Mouse (Mus musculus) CH12.LX (cell line): ENCODE data around the gene Cryga. TPM values are rescaled to one million over a fixed set of nuclear protein-coding genes. Genes with fewer than 3 reads are reported as not detected.

Source experiments
- DNase-seq: peaks from one replicate; pipeline ENCODE4 v3.0.0-alpha.2; 2013; ENCODE audit errors: extremely low read depth
- H3K27ac ChIP-seq: 2 replicates; pipeline ENCODE4 v1.5.1; 2012; ENCODE audit warnings: low read depth, mild to moderate bottlenecking, control low read depth, moderate library complexity; ENCODE audit not compliant: insufficient read depth
- H3K27me3 ChIP-seq: replicated peaks from 2 replicates; pipeline ENCODE3; 2012; ENCODE audit warnings: inconsistent platforms
- H3K36me3 ChIP-seq, 2 experiments: replicated peaks in 1 of 2; 2 replicates each; pipeline versions ENCODE3 to v1.6.1; 2012; ENCODE audit warnings: inconsistent platforms in 1 of 2, low read length in 1 of 2, mild to moderate bottlenecking in 1 of 2, mixed read lengths in 1 of 2, moderate library complexity in 1 of 2; ENCODE audit not compliant: control insufficient read depth in 1 of 2, insufficient read depth in 1 of 2
- H3K4me1 ChIP-seq, 2 experiments: 2 replicates each; pipeline ENCODE4 v1.6.1; 2012; ENCODE audit warnings: inconsistent platforms in 1 of 2, moderate library complexity in 1 of 2; ENCODE audit not compliant: insufficient read depth in 2 of 2, control insufficient read depth in 1 of 2
- H3K4me2 ChIP-seq: 2 replicates; pipeline ENCODE4 v1.6.1; 2012; ENCODE audit warnings: low read depth, mild to moderate bottlenecking, control low read depth; ENCODE audit not compliant: poor library complexity, insufficient read depth, severe bottlenecking
- H3K4me3 ChIP-seq, 3 experiments: fragments of 150-350 bp in 1 of 3; sonication (generic) in 1 of 3; replicated peaks in 1 of 3; 2 replicates each; pipeline versions ENCODE3 to v1.5.1; 2011 to 2012; ENCODE audit warnings: low read depth in 2 of 3, low read length in 2 of 3, mild to moderate bottlenecking in 2 of 3, moderate library complexity in 2 of 3, control low read depth in 1 of 3, improper control_type of control experiment in 1 of 3, inconsistent platforms in 1 of 3, mixed read lengths in 1 of 3; ENCODE audit not compliant: poor library complexity in 1 of 3
- H3K79me2 ChIP-seq: replicated peaks from 2 replicates; pipeline ENCODE4 v1.6.1; 2012; ENCODE audit warnings: mild to moderate bottlenecking, moderate library complexity; ENCODE audit not compliant: control insufficient read depth, poor library complexity, insufficient read depth, severe bottlenecking; ENCODE audit errors: extremely low read depth
- H3K9ac ChIP-seq: 2 replicates; pipeline ENCODE4 v1.6.1; 2012; ENCODE audit warnings: low read depth, mild to moderate bottlenecking, control low read depth, moderate library complexity; ENCODE audit not compliant: insufficient read depth
- H3K9me3 ChIP-seq: replicated peaks from 2 replicates; pipeline ENCODE3; 2012; ENCODE audit warnings: low read length, inconsistent platforms, mixed read lengths
- CTCF ChIP-seq, 2 experiments: IDR thresholded peaks in 1 of 2; conservative IDR thresholded peaks in 1 of 2; 2 replicates each; pipeline ENCODE4 v1.5.1; 2011 to 2012; ENCODE audit warnings: low read depth in 2 of 2, low read length in 2 of 2, improper control_type of control experiment in 1 of 2, inconsistent platforms in 1 of 2, mild to moderate bottlenecking in 1 of 2, moderate library complexity in 1 of 2
- E2F4 ChIP-seq: IDR thresholded peaks from 2 replicates; pipeline ENCODE4 v1.6.1; 2011; ENCODE audit warnings: low read depth, low read length, improper control_type of control experiment; ENCODE audit not compliant: insufficient replicate concordance
- EP300 ChIP-seq: IDR thresholded peaks from 2 replicates; pipeline ENCODE4 v1.6.1; 2011; ENCODE audit warnings: low read length, improper control_type of control experiment
- GABPA ChIP-seq: IDR thresholded peaks from 2 replicates; pipeline ENCODE4 v1.6.1; 2012; ENCODE audit warnings: low read depth, low read length, improper control_type of control experiment, inconsistent platforms; ENCODE audit not compliant: insufficient replicate concordance
- JUN ChIP-seq: IDR thresholded peaks from 2 replicates; pipeline ENCODE4 v1.6.1; 2011; ENCODE audit warnings: low read depth, mild to moderate bottlenecking, low read length, improper control_type of control experiment, moderate library complexity; ENCODE audit not compliant: insufficient read depth
- JUND ChIP-seq: conservative IDR thresholded peaks from 2 replicates; pipeline ENCODE4 v1.6.1; 2011; ENCODE audit warnings: low read depth, low read length, improper control_type of control experiment
- KAT2A ChIP-seq: IDR thresholded peaks from 2 replicates; pipeline ENCODE4 v1.6.1; 2012; ENCODE audit warnings: low read length, improper control_type of control experiment, inconsistent platforms; ENCODE audit not compliant: insufficient replicate concordance
- MAZ ChIP-seq: IDR thresholded peaks from 2 replicates; pipeline ENCODE4 v1.6.1; 2012; ENCODE audit warnings: low read depth, mild to moderate bottlenecking, inconsistent platforms, low read length, improper control_type of control experiment, moderate library complexity
- MEF2A ChIP-seq: IDR thresholded peaks from 2 replicates; pipeline ENCODE4 v1.6.1; 2014; ENCODE audit warnings: low read depth, mild to moderate bottlenecking, inconsistent platforms, low read length, improper control_type of control experiment, borderline replicate concordance
- MXI1 ChIP-seq: IDR thresholded peaks from 2 replicates; pipeline ENCODE4 v1.6.1; 2011; ENCODE audit warnings: mild to moderate bottlenecking, low read depth, low read length, improper control_type of control experiment
- NELFE ChIP-seq: IDR thresholded peaks from 2 replicates; pipeline ENCODE4 v1.6.1; 2011; ENCODE audit warnings: low read depth, low read length, improper control_type of control experiment
- PAX5 ChIP-seq: IDR thresholded peaks from 2 replicates; pipeline ENCODE4 v1.6.1; 2012; ENCODE audit warnings: low read length, inconsistent platforms, mixed read lengths
- RCOR1 ChIP-seq: conservative IDR thresholded peaks from 2 replicates; pipeline ENCODE4 v1.6.1; 2012; ENCODE audit warnings: low read depth, mild to moderate bottlenecking, inconsistent platforms, low read length, improper control_type of control experiment
- UBTF ChIP-seq: IDR thresholded peaks from 2 replicates; pipeline ENCODE4 v1.6.1; 2012; ENCODE audit warnings: low read depth, mild to moderate bottlenecking, inconsistent platforms, low read length, improper control_type of control experiment, moderate library complexity
- USF1 ChIP-seq: IDR thresholded peaks from 2 replicates; pipeline ENCODE4 v1.6.1; 2014; ENCODE audit warnings: low read depth, mild to moderate bottlenecking, inconsistent platforms, low read length, improper control_type of control experiment
- ZC3H11A ChIP-seq: IDR thresholded peaks from 2 replicates; pipeline ENCODE4 v1.6.1; 2012; ENCODE audit warnings: low read depth, mild to moderate bottlenecking, inconsistent platforms, low read length, improper control_type of control experiment
- ZNF384 ChIP-seq: IDR thresholded peaks from 2 replicates; pipeline ENCODE4 v1.6.1; 2012; ENCODE audit warnings: low read depth, low read length, improper control_type of control experiment, inconsistent platforms
- dilution Hi-C: fragments of 300-500 bp; cut with MboI; formaldehyde crosslinking; loops from 2 replicates; pipeline ENCODE4 v1.14.3; 2020; ENCODE audit warnings: low sequenced_read_pairs; ENCODE audit not compliant: extremely low pct_unique_long_range_greater_than_20kb, extremely low pct_ligation_motif_present
- in situ Hi-C: fragments of 300-500 bp; cut with MboI; formaldehyde crosslinking; loops from 3 replicates; pipeline ENCODE4 v1.14.3; 2019; ENCODE audit warnings: low sequenced_read_pairs, low pct_ligation_motif_present, low pct_unique_long_range_greater_than_20kb, mixed read lengths
- polyA plus RNA-seq: library from polyadenylated mRNA; unstranded; fragments of >175 nt; gene quantifications from 2 replicates; pipeline ENCODE4 v1.2.1, GENCODE M21; 2012; ENCODE audit warnings: low read depth; ENCODE audit not compliant: insufficient read length
- total RNA-seq, 2 experiments: library from RNA; depleted of rRNA; stranded (reverse); fragments of 300-350 nt in 1 of 2; fragments of >200 nt in 1 of 2; gene quantifications; 2 replicates each; pipeline ENCODE4 v1.2.3; 2012 to 2014

Gene Cryga
- total and polyA plus RNA-seq, 3 experiments, result not detected

DNA sequence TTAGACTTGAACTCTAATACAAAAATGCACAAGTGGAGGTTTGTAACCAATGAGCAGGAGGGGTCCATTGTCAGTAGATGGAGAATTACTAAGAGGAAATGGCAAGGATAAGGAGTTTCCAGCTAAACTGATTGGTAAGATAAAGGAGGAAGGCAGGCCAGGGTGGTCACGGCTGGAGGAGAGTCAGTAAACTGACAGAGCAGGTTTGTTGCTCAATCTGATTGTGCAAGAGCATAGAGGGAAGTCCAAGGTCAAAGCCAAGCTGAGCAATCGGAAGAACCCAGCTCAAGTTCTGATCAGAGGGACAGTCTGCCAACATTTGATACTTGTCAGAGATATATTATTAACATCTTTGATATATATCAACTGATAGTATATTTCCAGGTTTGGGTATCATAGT, 12.8 kb downstream of the Cryga start:
- DNase-seq, result no peak
- Histone ChIP-seq H3K9me3 (no peaks in the 10 kb centered on the region), H3K4me1 (no peaks in the 10 kb centered on the region), H3K36me3 (no peaks in the 10 kb centered on the region), H3K27ac (no peak overlapping the region), H3K9ac (no peak overlapping the region), H3K27me3 (no peaks in the 10 kb centered on the region), H3K79me2 (no peaks in the 10 kb centered on the region), H3K4me3 (no peak overlapping the region), H3K4me2 (no peak overlapping the region)
- dilution Hi-C loops, result no loop called here
- in situ Hi-C loops, result no loop called here
- TF ChIP-seq PAX5 (no peak), ZC3H11A (no peak), CTCF (conservative IDR thresholded peaks at IDR 0.05 in 1 of 2, IDR thresholded peaks at IDR 0.05 in 1 of 2; ENCODE audit: low read depth in 2 of 2, low read length in 2 of 2) (no peak), MEF2A (no peak)

GRCm38 (mm10) chr1:65088567-65089356, 14.4 kb downstream of the Cryga start:
- no peaks in the 10 kb centered on the region for H3K9me3 ChIP-seq
- no peaks in the 10 kb centered on the region for H3K36me3 ChIP-seq
- no peak overlapping the region for H3K4me2 ChIP-seq
- H3K4me1 ChIP-seq, result no peaks in the 10 kb centered on the region
- in situ Hi-C loops, result no loop called here
- no peaks in the 10 kb centered on the region for H3K79me2 ChIP-seq
- H3K27me3 ChIP-seq, result no peaks in the 10 kb centered on the region
- no peak overlapping the region for H3K4me3 ChIP-seq
- dilution Hi-C loops, result no loop called here
- TF ChIP-seq CTCF (conservative IDR thresholded peaks at IDR 0.05 in 1 of 2, IDR thresholded peaks at IDR 0.05 in 1 of 2; ENCODE audit: low read depth in 2 of 2, low read length in 2 of 2) (peak in 1 of 2 experiments; percentile 13; a peak in 1 of 4 replicates), MAZ (no peak), EP300 (no peak), USF1 (no peak), NELFE (no peak)
- no peak for DNase-seq
- no peak overlapping the region for H3K27ac ChIP-seq
- H3K9ac ChIP-seq, result no peak overlapping the region

DNA sequence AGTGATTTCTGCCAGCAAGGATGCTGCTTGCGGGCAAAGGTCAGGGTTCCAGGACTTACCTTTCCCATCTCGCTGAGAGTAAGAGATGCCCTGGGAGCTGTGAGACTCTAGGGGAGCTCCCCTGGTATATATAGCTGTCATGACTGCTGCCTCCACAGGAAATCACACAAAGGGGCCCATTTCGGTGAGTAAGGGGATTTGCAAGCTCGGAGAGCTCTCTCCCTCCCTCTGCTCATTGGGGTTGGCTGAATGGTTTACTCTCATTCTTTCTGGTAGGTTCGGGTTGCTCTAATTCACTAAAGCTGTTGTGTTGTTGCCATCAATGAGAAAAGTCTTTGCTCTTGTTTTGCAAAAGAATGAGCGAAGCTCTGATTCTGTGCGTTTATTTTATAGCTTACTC, 21.0 kb downstream of the Cryga start, which contains the start of gene Crygb:
Gene Crygb (minus strand): TSS at position 101 of the 400 bp plus-strand sequence.
- no peak within 1 kb of the TSS for H3K4me2 ChIP-seq

More for the DNA sequence above, 21.0 kb downstream of the Cryga start, which contains the start of gene Crygb:
- H3K9ac ChIP-seq, result no peak within 1 kb of the TSS
- H3K4me3 ChIP-seq, result no peak within 1 kb of the TSS
- H3K27ac ChIP-seq, result no peak within 1 kb of the TSS
- H3K36me3 ChIP-seq, result no peaks in the 10 kb centered on the region
- no peaks in the 10 kb centered on the region for H3K9me3 ChIP-seq
- H3K27me3 ChIP-seq, result no peaks in the 10 kb centered on the region
- dilution Hi-C loops (no loop called here), in situ Hi-C loops (no loop called here)
- H3K4me1 ChIP-seq, result 0 out of 4 replicates have a peak, but pooled peaks cover 0 to 3% of the 10 kb centered on the region in 2 experiments
- no peak for DNase-seq
- H3K79me2 ChIP-seq, result no peaks in the 10 kb centered on the region
- TF ChIP-seq E2F4 (no peak), JUN (no peak), KAT2A (no peak), RCOR1 (no peak), ZNF384 (no peak), GABPA (no peak), JUND (no peak), MXI1 (no peak), UBTF (no peak)
